Mouse (Mus musculus) layer of hippocampus, adult 8-10 months (tissue): ENCODE results near the gene Dohh. TPM values are rescaled to one million over a fixed set of nuclear protein-coding genes. Genes with fewer than 3 reads are reported as not detected.

Experiments used
- DNase-seq, 2 experiments: peaks; one replicate each; pipeline ENCODE4 v3.0.0; 2022; ENCODE audit warnings: low spot score in 2 of 2
- total RNA-seq, 4 experiments: library from RNA; stranded (reverse); gene quantifications; 2 replicates each; pipeline ENCODE4 v1.2.4; 2022

Gene Dohh
- total RNA-seq, 4 experiments from 2014 or later: 64.3 to 78.5 (median 72.6) TPM

DNA sequence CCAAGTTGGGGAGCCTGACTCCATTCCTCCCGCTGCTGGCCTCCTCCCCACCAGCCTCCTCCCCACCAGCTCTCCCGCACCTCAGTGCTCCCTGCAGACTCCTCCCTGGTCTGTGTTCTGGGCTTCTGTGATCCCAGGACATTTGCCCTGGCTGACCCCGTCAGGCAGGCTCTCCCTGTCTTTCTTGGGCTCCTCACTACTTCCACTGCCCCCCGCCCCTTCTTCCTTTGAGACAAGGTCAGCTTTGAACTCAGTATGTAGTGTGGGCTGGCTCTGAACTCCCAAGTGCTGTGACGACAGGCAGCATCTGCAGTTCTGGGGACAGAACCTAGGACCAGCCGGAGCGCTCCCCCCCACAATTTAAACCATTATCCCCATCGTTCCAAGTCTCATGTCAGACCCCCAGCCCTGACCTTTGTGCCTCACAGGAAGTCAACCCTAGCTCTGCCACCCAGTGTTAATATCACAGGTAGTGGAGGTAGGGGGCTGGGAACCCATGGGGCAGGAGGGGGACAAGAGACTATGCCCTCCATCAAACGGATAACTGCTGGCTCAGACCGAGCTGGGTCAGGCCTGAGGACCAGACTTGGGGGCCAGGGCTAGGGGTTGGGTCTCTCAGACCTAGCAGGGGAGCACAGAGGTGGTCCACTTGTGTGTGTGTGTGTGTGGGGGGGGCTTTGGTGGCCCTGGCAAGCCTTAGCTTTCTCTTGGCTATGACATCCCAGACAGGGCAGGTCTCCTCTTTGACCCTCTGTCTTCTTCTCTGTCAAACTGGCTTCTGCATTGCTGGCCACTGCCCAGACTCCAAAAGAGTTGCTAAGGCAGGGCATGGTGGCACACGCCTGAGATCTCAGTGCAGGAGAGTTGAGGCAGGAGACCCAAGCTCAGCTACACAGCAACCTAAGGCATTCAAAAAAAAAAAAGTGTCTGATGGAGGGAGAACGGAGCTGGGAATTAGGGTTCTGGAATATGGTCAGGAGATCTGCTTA is 33.3 kb downstream of the Dohh start:
- DNase-seq: no peak

DNA sequence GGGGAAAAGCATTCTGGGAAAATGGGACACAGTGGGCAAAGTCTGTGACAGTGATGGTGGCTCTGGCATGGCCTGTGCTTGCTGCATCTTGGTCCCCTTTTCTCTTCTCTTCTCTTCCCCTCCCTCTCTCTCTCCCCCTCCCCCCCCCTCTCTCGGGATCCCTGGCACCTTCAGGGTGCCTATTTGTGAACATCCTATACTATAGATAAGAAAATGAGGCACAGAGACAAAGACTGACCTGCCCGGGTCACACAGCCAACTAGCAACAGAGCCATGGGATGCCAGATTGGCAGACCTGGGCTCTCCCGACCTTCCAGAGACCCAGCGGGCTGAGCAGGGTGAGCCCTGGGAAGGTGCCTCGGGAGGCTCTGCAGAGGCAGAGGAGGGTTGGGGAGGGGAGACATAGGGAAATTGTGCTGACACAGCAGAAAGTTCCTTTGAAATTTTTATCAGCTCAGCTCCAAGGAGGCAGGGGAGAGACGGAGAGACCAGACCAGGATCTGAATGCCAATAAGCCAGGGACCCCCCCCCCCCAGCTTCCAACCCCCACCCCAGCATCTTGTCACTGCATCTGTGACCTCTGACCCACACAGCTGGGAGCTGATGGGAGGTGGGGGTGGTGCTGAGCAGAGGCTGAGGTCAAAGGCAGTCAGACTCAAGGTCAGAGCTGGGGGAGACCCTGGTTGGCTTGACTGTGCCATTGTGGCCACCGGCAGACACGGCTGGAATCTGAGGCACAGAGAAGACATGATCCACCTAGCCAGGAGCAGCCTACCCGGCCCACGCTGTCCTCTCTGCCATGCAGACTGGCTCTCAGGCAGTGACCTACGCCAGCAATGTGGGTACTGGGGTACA is 34.2 kb downstream of the Dohh start:
- DNase-seq: no peak

DNA sequence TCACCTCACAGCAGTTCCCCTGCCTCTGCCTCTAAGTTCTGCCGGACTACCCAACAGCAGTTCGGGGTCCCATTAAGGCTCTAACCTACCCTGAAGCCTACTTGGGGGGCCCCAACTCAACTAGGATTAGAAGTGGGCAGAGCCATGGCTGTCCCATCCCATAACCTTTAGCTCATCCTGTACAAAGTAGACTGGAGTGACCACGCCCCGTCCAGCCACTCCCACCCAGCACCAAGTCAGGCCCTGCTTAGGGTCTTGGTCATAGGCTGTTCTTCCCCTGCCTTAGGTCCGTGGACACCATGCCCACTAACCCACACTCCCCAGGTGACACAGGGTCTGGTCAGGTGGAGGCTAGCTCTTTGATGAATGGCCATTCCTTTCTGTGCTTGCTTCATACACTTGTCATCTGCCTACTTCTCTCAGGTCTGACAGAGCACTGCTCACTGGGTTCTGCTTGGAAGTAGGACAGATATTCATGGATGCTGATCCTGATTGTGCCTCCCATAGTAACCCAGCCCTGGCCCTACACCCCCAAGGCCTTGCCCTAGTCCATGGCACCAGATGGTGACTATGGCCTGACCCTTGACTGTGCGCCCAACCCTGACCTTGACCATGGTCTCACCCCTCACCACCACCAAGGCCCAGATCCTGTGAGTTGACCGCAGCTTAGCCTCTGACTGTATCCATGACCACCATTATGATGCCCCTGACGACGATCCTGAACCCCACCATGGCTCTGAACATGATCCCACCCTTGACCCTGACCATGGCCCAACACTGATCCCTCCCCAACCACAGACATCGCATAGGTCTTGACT is 35.1 kb downstream of the Dohh start:
- DNase-seq: no peak

DNA sequence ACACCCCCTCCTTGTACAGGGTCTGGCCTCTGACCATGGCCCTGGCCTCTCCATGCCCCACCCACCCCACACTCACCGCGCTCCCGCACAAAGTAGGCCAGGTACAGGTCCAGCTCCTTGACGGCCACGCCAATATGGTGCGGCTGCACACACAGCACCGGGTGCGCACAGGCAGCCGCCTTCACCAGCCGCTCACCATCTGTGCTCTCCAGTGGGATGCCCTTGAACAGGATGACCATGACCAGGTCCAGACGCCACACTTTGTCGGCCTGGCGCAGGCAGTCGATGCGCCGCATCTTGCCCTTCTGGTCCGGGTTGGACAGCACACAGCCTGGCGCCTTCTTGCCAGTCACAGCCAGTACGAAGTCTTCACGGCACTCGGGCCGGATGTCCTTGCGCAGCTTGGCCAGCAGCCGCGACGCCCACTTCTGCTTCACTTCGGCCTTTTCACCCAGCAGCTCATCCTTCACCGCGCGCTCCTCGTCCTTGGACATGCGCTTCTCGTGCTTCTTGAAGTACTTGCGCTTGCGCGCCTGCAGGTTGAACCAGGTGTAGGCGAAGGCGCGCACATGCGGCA is 36.1 kb downstream of the Dohh start:
- no peak for DNase-seq

DNA sequence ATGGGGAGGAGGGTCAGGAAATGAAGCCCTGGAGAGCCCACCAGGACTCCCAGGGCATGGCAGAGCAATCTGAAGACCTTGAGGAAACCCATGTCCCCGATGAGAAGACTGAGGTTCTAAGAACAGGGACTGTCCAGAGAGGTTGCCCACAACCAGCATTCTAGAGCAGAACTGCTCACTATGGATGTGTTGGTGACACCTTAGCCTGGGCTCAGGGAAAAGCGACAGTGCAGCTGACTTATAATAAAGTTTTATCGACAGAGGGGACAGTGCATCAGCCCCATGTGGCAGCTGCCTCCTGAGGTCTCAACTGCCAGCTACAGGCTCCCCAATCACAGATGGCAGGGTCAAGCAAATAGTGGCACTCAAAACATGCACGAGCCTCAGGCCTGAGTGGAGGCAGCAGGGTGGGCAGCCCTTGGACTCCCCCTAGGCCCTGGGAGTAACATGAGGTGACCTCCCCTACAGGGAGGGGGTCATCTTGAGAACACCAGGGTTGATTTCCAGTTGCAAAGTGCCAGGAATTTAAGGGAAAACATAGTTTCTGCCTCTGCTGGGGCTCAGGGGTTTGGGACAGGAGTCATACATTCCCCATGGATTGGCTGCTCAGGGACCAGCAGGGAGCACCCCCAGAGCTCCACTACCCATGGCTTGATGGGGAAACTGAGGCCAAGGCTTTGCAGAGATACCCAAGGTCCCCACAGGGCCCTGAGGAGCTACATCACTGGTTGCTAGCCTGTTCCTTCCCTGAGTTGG is 37.0 kb downstream of the Dohh start:
- DNase-seq: no peak

DNA sequence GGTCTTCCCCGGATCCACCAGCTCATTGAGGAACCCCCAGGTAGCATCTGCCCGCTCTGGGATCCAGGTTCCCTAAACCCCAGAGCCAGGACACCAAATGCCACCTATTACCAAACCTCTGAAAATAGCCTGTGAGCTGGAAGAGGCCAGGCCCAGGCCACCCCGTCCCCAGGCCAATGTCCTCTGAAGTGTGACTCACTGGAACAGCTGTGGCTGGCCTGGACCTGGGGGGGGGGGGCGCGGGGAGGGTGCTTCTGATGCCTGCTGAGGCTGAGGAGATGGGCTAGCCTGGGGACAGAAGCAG is 37.5 kb downstream of the Dohh start:
- no peak for DNase-seq

DNA sequence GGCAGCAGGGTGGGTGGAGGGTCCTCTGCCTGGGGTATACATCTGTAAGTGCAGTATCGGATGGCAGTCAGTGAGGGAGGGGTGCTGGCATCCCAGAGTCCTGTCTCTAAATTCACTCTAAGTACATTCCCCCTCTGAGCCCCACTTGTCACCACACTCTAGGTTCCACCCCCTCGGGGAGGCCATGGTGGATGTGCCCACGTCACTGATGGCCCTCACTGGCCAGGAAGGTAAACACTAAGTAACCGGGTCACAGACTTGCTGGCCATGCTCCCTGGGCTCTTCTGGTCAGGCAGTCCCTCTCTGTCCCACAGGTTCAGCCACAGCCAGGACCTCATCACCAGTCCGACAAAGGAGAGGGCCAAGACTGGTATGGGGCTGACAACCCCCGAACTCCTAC is 38.0 kb downstream of the Dohh start:
- DNase-seq: peak; percentile 2 to 5

DNA sequence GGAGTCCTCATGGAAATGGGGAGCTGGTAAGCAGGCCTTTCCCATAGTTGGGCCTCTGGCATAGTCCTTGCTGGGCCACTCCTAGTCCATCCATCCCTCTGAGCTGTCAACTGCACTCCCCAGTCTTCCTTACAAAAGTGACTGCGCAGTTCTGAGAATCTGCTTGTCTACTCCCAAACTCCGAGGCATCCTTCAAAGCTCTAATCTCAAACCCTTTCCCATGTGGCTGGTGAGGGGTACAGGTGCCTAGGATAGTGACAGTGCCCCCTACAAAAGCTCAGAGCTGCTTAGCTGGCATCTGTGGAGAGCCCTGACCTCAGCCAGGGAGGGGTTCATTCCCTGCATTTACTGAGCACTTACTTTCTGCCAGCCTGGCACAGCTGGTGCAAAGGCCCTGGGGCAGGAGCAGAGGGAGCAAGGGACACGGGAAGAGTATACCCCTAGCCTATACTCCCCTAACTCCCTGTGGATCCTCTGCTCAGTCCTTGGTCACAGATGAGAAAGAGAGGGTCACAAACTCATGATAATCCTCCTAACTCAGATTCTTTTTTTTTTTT is 38.5 kb downstream of the Dohh start:
- DNase-seq: peak in 1 of 2 experiments; percentile 8

DNA sequence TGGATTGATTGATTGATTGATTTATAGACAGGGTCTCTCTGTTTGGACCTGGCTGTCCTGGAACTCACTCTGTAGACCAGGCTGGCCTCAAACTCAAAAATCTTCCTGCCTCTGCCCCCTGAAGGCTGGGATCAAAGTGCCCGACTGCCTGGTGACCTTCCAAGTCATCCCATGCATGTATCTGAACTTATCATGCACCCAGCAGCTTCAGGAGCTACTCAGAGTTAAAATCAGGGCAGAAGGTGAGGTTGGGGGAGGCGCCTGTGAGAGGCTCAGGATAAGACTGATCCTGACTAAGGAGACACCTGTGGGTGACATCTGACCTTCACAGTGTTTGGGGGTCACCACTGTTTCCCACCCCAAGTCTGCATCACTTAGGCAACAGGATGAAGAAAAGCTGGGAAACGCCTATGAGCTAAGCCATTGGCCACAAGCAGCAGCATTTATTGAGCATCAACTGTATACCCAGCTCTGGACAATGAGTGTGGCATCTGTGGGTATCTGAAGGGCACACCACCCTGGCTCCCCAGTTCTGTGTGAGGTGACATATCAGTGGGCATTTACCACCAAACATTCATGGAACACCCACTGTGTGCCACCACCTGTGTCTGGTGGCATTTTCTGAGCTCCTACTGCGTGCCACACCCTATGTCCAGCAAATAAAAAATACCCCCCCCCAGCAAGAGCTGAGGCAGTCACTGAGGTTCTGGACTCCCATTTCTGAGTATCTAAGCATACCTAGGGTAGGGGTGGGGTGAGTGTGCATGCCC is 39.4 kb downstream of the Dohh start:
- DNase-seq: no peak

DNA sequence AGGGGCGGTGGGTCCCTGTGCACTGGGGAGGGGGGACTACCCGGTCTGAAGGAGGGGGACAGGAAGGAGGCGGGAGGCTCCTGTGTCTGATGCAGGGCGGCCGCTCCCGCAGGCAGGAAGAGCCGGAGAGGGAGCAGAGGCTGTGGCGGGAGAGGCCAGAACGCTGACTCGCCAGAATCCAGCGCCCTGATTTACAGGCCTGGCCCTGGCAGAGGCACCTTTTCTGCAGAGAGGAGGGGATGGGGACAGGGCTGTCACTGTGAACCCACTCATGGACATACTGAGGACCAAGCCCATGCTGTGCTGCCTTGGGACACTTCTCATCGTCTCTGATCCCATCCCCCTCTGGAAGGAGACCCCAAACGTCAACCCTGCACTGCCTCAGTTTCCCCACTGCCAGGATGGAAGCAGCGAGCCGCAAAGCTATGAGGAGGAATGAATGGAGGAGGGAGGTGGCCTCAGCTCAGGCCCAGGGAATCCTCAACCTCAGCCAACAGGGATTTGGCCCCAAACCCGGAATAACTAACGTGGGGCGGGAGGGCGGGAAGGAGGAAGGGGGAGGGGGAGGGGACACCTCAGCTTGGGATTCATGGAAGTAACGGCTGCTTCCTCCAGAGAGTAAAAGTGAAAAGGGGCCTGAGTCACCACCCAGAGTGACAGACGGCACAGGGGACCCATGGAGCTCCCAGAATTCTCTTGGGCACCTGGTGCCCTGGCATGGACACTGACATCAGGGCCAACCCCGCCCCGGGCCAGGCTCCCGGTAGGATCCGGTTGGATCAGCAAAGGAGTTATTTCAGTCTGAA is 40.2 kb downstream of the Dohh start:
- peak; percentile 8 to 16 for DNase-seq

DNA sequence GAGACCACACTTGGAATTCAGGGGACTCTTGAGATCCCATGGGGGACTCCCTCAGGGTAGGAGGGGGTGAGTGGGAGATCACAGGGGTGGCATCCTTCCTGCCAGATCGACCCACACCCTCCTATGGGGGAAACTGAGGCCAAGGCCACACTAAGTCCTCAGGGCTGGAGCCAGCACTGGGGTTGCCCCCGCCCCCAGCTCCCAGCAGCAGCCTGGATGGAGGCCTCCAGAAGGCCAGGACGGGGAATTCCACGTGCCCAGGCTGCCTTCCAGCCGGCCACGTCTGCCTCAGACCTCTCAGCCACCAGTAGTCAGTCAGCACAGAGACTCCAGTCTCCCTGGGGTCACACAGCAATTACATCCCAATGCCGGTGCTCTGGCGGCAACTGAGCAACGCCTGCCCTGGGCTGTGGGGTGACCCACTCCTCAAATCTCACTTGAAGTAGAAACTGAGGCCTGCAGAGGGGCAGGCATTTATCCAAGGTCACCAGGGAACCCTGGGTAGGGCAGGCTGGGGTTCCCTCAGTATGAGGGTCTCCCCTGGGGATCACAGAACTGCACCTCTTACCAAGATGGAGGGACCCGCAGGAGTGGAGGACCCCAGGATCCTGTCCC is 41.1 kb downstream of the Dohh start:
- DNase-seq: peak; percentile 11 to 32

DNA sequence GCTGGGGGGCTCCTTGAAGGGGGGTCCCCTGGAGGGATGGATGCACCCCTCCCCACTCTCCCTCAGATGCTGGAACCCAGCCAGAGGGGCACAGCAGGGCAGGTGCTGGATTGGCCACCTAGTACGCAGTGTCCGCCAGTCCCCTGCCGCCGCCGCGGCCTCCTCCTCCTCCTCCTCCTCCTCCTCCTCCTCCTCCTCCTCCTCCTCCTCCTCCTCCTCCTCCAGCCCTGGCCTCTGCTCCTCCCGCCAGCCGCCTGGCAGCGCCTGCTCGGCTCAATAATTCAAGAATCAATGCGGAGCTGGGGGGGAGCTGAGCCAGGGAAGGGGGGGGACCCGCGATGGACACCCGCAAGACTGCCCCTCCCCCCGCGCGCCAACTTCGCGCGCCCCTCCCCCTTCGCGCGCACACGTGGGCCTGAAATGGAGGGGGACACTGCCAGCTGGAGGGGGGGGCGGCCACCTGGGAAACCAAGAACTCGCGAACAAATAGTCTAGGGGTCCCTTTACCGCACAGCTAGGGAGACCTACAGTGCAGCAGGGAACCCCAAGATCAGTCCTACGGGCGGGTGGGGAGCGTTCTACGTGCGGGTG is 41.9 kb downstream of the Dohh start:
- DNase-seq: peak; percentile 6 to 9

DNA sequence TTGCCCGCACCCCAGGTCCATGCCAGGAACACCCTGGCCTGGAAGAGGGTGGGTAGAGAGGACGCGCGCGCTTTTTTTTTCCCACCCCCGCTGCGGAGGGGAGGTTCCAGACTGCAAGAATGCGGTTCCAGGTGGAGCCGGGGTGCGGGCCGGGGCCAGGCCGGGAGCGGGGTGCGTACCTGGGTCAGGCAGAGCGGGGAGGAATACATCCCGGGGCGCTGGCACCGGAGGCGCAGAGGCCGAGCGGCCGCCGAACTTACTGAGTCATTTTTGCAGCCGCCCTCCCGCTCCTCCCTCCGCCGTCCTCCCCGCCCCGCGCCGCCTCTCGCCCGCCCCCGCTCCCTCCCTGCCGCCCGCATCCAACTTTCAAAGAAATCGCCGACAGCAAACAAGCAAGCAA is 42.7 kb downstream of the Dohh start:
- peak; percentile 32 to 44 for DNase-seq

DNA sequence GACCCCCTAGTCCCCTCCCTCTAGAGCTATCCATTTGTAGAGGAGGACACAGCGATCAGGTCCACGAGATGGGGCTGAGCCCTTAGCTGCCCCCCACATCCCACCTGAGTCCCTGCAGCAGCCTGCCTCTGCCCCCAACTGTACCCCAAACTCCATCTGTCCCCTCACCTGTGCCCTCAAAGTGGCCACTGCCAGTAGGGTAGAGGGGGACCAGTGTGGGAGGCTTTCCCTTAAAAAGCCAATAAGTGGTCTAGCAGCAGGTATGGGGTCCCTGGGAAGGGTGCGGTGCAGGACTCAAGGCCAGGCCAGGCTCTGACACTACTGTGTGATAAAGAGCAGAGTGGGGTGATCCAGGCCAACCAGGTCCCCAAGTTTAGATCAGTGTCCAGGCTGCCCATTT is 43.1 kb downstream of the Dohh start:
- DNase-seq: peak in 1 of 2 experiments; percentile 7

DNA sequence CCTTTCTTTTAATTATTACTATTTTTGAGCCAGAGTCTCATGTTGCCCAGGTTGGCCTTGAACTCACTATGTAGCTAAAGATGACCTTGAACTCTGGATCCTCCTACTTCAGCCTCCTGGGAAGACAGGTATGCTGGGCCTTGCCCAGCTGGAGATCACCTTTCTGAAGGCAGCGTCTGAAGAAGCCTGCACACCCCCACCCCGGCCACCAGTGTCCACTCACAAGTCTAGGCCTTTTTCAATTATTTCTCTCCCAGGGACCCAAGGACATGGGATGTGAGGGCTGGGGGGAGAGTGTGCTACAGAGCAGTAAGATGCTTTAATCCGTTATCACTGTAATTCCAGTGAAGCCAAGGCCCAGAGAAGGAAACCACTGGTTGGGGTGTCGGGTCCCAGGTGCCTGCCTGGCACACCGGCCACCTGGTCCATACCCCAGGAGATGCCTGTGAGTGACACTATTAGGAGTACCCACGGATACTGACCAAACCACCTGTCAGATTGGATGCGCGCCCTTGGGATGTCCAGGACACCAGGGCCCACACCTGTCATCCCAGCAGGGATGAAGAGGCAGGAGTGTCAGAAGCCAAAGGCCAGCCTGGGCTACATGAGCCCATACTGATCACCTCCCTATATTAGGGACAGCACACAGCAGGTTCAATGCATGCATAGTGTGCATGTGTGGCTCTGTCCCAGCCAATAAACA is 43.7 kb downstream of the Dohh start:
- peak; percentile 13 to 15 for DNase-seq

DNA sequence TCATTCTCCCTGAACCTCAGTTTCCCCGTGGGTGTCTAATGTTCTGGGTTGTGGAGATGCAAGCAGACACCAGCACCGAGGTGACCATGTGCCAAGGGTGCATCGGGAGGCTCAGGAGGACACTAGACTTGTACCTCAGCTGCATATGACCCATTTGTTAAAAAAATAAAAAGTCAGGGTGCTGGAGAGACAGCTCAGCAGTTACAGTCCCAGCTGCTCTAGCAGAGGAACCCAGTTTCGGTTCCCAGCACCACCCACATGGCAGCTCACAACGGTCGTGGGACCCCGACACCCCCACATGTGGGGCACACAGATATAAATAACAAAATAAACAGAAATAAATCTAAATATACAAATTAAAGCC is 44.3 kb downstream of the Dohh start:
- DNase-seq: peak in 1 of 2 experiments; percentile 4

DNA sequence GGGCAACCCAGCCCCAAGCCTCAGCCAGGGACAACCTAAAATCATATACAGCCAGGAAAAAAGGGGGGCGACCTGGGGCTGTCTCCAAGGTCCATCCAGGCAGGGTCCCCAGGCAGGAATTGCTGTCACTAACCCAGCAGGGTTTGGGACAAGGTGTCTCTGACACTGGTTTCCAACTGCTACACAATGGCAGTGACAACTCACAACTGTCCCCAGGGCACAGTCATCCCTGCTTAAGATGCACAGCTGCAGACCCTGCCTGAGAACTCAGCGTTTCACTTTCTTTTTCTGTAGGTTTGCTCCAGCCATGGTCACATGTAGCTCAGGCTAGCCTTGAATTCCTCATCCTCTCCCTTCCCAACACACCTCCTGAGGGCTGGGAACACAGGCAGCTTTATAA is 44.9 kb downstream of the Dohh start:
- peak in 1 of 2 experiments; percentile 8 for DNase-seq
